Mouse (Mus musculus) spleen, postnatal 4 days (tissue): ENCODE data around the gene Copa.

Experiments
- DNase-seq, 2 experiments: peaks; one replicate each; pipeline ENCODE4 v3.0.0; 2022; ENCODE audit warnings: low spot score in 2 of 2

The Copa gene

GRCm38 (mm10) chr1:172082899-172083445 is 643 bp downstream of the Copa start:
- no peak for DNase-seq

DNA sequence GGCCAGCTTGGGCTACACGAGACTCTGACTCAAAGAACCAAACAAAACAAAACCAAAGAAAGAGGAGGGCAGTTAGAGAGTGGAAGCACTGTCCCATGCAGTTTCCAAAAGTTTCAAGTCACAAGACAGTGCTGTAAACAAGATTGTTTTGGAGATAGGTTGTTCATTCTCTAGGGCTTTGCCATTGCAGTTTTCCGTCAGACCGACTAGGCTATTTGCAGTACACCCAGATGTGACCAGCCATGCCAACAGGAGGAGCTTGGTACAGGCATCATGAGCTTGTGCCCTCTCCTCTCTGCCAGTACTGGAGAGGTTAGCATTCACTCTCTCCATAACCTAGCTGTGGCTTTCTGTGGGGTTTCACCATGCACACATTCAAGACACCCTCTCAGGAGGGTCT is 11.2 kb downstream of the Copa start:
- DNase-seq = no peak

- no peak for DNase-seq
These were observed 12.0 kb downstream of the Copa start for GRCm38 (mm10) chr1:172094295-172094694.

DNA sequence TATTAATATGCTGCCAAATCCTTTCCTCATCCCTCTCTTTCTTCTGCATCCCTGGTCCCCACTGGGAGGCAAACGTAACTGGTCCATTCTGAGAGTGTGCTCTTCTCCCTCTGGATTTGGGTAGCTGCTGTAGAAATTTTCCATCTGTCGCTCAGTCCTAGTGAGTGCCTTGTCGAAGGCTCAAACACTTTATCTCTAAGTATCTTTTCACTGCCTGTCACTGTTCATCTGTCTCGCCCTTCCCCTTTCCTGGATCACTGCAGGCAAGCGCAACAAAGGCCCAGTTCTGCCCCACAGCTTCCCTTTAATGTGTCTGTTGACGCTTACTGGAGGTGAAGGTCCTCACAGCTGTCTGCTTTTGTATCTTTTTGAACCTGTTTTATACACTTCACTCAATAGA is 12.9 kb downstream of the Copa start:
- no peak for DNase-seq

- no peak for DNase-seq
These were observed 17.1 kb downstream of the Copa start for GRCm38 (mm10) chr1:172099325-172100033.

DNA sequence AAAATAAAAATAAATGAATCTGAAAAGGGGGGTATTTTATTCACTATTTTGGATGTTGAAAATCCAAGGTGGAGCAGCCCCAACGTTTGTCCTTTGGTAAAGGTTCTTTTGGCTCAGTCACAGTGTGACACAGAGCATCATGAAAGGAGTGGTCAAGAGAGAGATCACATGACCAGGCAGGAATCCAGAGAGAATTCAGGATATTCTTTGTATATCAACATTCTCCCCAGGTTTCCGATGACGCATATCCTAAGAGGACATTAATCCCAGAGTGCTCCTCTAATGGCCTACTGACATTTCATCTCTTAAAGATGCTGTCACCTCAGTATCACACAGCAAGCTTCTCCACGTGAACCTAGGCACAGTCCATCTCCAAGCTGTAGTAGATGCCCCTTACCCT is 21.3 kb downstream of the Copa start:
- no peak for DNase-seq

- DNase-seq = no peak
These were observed 22.8 kb downstream of the Copa start for GRCm38 (mm10) chr1:172105101-172105500.

DNA sequence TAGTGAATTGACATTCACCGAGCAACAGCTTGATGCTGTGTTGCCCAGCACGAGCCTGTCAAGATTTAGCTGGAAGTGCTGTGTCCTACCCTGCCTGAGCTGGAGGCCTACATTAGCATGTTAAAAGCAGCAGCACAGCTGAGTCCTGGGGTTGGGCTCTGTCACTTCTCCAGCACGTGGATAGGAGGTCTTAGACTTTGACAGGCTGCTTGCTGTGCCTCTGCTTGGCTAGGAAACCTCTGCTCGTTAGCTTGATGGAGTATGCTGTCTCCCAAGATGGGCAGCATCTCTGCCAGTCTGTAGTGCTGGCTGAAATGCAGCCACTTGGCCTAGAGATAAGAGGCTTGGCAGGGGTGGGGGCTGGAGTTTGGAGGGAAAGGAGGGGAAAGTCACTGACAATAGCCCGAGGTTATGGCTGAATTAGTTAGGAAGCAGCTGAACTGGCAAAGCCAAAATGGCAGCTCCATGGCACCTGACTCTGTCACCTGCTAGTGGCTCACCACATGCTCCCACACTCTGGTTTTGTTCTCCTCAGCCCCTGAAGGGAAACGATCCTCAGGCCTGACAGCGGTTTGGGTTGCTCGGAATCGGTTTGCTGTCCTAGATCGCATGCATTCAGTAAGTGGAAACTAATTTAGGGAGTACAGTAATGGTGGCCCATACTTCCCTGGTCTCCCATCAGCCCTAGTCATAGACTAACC is 25.6 kb downstream of the Copa start:
- no peak for DNase-seq

GRCm38 (mm10) chr1:172116948-172117347 is 34.6 kb downstream of the Copa start:
- no peak for DNase-seq

GRCm38 (mm10) chr1:172119100-172119499 is 36.8 kb downstream of the Copa start:
- DNase-seq = no peak

DNA sequence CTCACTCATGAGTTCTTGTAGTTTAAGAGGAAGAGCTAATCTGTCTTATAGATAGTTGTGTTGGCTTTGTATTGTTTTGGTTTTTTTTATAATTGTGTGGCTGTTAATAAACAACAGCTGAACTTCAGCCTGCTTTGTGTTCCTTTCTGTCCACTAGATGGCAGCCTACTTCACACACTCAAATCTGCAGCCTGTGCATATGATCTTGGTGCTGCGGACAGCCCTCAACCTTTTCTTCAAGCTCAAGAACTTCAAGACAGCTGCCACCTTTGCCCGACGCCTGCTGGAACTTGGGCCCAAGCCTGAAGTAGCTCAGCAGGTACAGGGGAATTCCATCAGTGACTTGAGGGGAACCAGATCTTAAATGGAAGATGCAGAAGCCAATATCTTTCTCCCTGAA is 37.4 kb downstream of the Copa start:
- DNase-seq = no peak

DNA sequence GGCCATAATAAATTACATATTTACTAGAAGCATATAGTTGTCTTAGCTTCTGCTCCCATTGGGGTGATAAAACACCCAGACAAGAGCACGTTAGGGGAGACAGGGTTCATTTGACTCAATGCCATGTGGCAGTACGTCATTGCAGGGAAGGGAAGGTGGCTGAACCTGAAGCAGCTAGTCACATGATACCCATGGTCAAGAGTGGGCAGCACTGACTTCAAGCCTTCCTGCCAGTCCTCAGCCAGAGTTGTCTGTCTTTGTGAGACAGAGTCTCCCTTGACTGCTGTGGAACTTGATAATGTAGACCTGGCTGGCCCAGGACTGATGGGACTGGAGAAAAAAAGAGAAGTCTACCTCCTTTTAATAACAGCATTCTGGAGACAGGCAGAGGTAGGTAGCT is 40.3 kb downstream of the Copa start:
- DNase-seq = no peak

DNA sequence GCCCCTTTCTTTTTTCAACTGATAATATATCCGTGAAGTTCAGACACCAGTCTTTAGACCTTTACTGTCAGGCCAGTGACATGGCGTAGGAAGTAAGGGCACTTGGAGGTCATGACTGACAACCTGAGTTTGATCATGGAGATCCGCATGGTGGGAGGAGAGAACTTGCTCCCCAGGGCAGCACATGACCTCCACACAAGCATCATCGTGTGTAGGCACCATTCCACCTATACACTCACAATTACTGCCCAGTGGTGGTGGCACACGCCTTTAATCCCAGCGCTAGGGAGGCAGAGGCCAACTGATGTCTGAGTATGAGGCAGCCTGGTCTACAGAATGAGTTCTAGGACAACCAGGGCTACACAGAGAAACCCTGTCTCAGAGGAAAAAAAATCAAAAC is 42.2 kb downstream of the Copa start:
- DNase-seq = no peak

- peak; percentile 77 to 88 for DNase-seq
These were observed 44.3 kb downstream of the Copa start, which contains the start of gene Pex19 for GRCm38 (mm10) chr1:172126376-172127347. Gene Pex19 (plus strand): TSS chr1:172126755.

GRCm38 (mm10) chr1:172127487-172127886 is 45.2 kb downstream of the Copa start:
- no peak for DNase-seq

- no peak for DNase-seq
These were observed 46.2 kb downstream of the Copa start for GRCm38 (mm10) chr1:172128563-172128962.

- DNase-seq = no peak
These were observed 46.8 kb downstream of the Copa start for GRCm38 (mm10) chr1:172129108-172129507.

DNA sequence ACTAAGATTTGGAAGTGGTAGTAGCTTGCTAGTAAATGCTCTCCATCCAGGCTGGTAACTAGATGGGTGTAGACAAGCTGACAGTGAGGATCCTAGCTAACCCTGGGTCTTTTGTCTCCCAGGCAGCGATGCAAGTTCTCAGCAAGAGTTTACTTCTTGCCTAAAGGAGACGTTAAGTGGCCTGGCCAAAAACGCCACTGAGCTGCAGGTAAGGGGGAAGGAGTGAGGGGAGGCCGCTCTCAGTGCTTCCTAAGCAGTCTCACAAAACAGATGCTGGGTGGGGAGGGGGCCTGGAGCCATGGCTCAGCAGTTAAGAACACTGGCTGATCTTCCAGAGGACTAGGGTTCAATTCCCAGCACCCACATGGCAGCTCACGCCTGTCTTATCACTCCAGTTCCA is 47.5 kb downstream of the Copa start:
- DNase-seq = no peak

- no peak for DNase-seq
These were observed 50.0 kb downstream of the Copa start for GRCm38 (mm10) chr1:172132319-172132718.

GRCm38 (mm10) chr1:172133535-172133934 is 51.2 kb downstream of the Copa start:
- no peak for DNase-seq

- DNase-seq = no peak
These were observed 51.7 kb downstream of the Copa start for GRCm38 (mm10) chr1:172134072-172134471.

- no peak for DNase-seq
These were observed 57.8 kb downstream of the Copa start for GRCm38 (mm10) chr1:172140160-172140559.
